Mouse (Mus musculus) mammary gland, adult 2 months (tissue): ENCODE measurements around the gene Zfp3. TPM values are rescaled to one million over a fixed set of nuclear protein-coding genes. Genes with fewer than 3 reads are reported as not detected.

Experiments used
- polyA plus RNA-seq: library from polyadenylated mRNA; depleted of rRNA; stranded (reverse); fragments of >200 nt; gene quantifications from 2 replicates; pipeline ENCODE4 v1.2.3, GENCODE M21; 2012; ENCODE audit warnings: low replicate concordance; rRNA removed

The Zfp3 gene
- polyA plus RNA-seq = 1.7 and 2.0 TPM in 2 replicates

GRCm38 (mm10) chr11:70763936-70764808, at the start of gene Zfp3:
Gene Zfp3, plus strand, starts transcription at chr11:70764209.

GRCm38 (mm10) chr11:70812365-70812764, 48.4 kb downstream of the Zfp3 start, which contains the start of gene Scimp:
Gene Scimp, minus strand, starts transcription at chr11:70812586.

Other genes with a start within 250 kb of the Zfp3 start
- gene Vmo1, start 249.6 kb upstream of the Zfp3 start, polyA plus RNA-seq = 0.23 TPM in 1 of 2 replicates, not detected in the other
- gene Gltpd2, start 245.0 kb upstream of the Zfp3 start, polyA plus RNA-seq = 0.74 TPM in 1 of 2 replicates, not detected in the other
- gene Psmb6, start 238.8 kb upstream of the Zfp3 start, polyA plus RNA-seq = 252 and 327 TPM in 2 replicates
- gene Gm40193, start 231.3 kb upstream of the Zfp3 start, polyA plus RNA-seq = not detected in 2 replicates
- 28.4 and 44.8 TPM in 2 replicates for gene Pld2, start 224.1 kb upstream of the Zfp3 start, polyA plus RNA-seq
- gene Mink1, start 201.3 kb upstream of the Zfp3 start, polyA plus RNA-seq = 64.3 and 105 TPM in 2 replicates
- not detected in 2 replicates for gene 4930544D05Rik, start 148.4 kb upstream of the Zfp3 start, polyA plus RNA-seq
- 0.42 and 4.9 TPM in 2 replicates for gene Chrne, start 145.0 kb upstream of the Zfp3 start, polyA plus RNA-seq
- 0.09 and 0.17 TPM in 2 replicates for gene Gp1ba, start 125.1 kb upstream of the Zfp3 start, polyA plus RNA-seq
- gene Rnf167, start 117.0 kb upstream of the Zfp3 start, polyA plus RNA-seq = 136 and 150 TPM in 2 replicates
- 123 and 227 TPM in 2 replicates for gene Slc25a11, start 116.7 kb upstream of the Zfp3 start, polyA plus RNA-seq
- gene Pfn1, start 109.6 kb upstream of the Zfp3 start, polyA plus RNA-seq = 1,240 and 3,635 TPM in 2 replicates
- 11.3 and 926 TPM in 2 replicates for gene Eno3, start 107.0 kb upstream of the Zfp3 start, polyA plus RNA-seq
- gene Spag7, start 94.8 kb upstream of the Zfp3 start, polyA plus RNA-seq = 20.5 and 29.2 TPM in 2 replicates
- 33.8 and 45.0 TPM in 2 replicates for gene Camta2, start 76.1 kb upstream of the Zfp3 start, polyA plus RNA-seq
- 10.5 and 16.7 TPM in 2 replicates for gene Inca1, start 64.1 kb upstream of the Zfp3 start, polyA plus RNA-seq
- gene Kif1c, start 63.7 kb upstream of the Zfp3 start, polyA plus RNA-seq = 83.1 and 86.5 TPM in 2 replicates
- gene Scimp, start 48.4 kb downstream of the Zfp3 start, polyA plus RNA-seq = 4.0 and 6.2 TPM in 2 replicates
- 3.8 and 3.9 TPM in 2 replicates for gene Rabep1, start 80.6 kb downstream of the Zfp3 start, polyA plus RNA-seq
- gene Nup88, start 205.8 kb downstream of the Zfp3 start, polyA plus RNA-seq = 22.1 and 30.8 TPM in 2 replicates
- 19.2 and 41.4 TPM in 2 replicates for gene Rpain, start 206.0 kb downstream of the Zfp3 start, polyA plus RNA-seq
- 71.0 and 236 TPM in 2 replicates for gene C1qbp, start 218.8 kb downstream of the Zfp3 start, polyA plus RNA-seq
- 28.5 and 57.6 TPM in 2 replicates for gene Dhx33, start 240.2 kb downstream of the Zfp3 start, polyA plus RNA-seq